Mouse (Mus musculus): Measurements from ENCODE around the gene Slc17a5. TPM values are rescaled to one million over a fixed set of nuclear protein-coding genes. Genes with fewer than 3 reads are reported as not detected.

Slc17a5 gene
- polyA plus RNA-seq, 1 experiment: 12.7 TPM

DNA sequence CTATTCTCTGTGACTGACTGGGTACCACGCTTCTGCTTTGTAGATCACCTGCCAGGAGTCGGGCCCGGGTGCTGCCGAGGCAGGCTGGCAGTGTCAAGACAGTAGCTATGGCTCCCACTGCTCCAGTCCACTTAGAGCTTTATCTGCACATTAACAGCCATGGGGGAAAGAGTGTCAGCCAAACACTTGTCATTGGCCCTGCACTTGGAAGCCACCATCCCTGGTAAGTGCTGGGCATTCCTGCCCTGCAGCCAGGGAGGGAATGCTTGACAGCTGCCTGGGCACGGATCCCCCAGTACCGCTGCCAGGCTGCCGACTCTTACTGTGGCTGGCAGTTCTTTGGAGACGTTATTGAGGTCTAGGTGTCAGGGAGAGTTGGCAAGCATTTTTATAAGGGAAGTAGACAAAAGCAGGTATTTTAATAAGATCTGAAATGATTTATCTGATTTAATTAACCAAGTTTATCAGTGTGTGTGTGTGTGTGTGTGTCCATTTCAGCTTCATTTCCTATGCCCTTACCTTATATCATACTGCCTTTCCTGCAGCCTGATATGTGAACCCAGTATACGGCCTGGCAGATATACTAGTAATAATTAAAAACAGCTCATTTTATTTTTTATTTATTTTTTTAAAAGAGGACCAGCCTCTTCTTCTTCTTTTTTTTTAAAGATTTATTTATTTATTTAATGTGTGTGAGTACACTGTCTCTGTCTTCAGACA is 50.5 kb downstream of the Slc17a5 start:
- Histone ChIP-seq H3K4me1 (ENCODE audit: control insufficient read depth, insufficient read depth, low read length) (0 out of 2 replicates have a peak, but pooled peaks cover 3% of the 10 kb centered on the region), H3K27ac (ENCODE audit: insufficient read depth, low read length) (no peak overlapping the region), H3K4me3 (ENCODE audit: insufficient read depth, low read length) (no peak overlapping the region)
- TF ChIP-seq POLR2A (IDR thresholded peaks at IDR 0.05; ENCODE audit: low read depth, low read length): no peak
- no peak for TF ChIP-seq CTCF (IDR thresholded peaks at IDR 0.05; ENCODE audit: borderline replicate concordance, insufficient read depth, low read length)

DNA sequence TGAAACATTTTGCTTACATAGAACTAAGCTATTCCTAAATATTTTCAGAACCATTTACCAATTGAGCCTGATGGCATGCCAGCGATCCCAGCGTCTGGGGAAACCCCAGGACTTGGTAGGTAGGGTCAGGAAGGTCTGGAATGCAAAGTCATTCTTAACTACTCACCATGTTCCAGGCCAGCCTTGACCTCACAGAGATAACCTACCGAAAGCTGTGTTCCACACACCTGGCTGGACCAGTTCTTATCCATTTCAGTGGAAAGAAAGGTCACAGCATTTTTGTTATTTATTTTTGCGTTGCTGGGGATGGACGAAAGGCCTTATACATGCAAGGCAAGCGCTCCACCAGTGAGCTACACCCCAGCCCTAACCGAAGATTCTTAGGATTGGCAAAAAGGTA is 53.2 kb downstream of the Slc17a5 start:
- Histone ChIP-seq H3K4me3 (ENCODE audit: insufficient read depth, low read length) (no peak overlapping the region), H3K4me1 (ENCODE audit: control insufficient read depth, insufficient read depth, low read length) (peaks cover 7% of the 10 kb centered on the region; the same call in 1 of the 2 replicates), H3K27ac (ENCODE audit: insufficient read depth, low read length) (no peak overlapping the region)
- TF ChIP-seq POLR2A (IDR thresholded peaks at IDR 0.05; ENCODE audit: low read depth, low read length) (no peak), CTCF (IDR thresholded peaks at IDR 0.05; ENCODE audit: borderline replicate concordance, insufficient read depth, low read length) (no peak)

GRCm38 (mm10) chr9:78533296-78533935 is 54.4 kb downstream of the Slc17a5 start:
- H3K4me1 ChIP-seq (ENCODE audit: control insufficient read depth, insufficient read depth, low read length): peaks cover 4% of the 10 kb centered on the region; the same call in 1 of the 2 replicates
- no peak overlapping the region for H3K4me3 ChIP-seq (ENCODE audit: insufficient read depth, low read length)
- H3K27ac ChIP-seq (ENCODE audit: insufficient read depth, low read length): no peak overlapping the region
- TF ChIP-seq POLR2A (IDR thresholded peaks at IDR 0.05; ENCODE audit: low read depth, low read length) (no peak), CTCF (IDR thresholded peaks at IDR 0.05; ENCODE audit: borderline replicate concordance, insufficient read depth, low read length) (no peak)

DNA sequence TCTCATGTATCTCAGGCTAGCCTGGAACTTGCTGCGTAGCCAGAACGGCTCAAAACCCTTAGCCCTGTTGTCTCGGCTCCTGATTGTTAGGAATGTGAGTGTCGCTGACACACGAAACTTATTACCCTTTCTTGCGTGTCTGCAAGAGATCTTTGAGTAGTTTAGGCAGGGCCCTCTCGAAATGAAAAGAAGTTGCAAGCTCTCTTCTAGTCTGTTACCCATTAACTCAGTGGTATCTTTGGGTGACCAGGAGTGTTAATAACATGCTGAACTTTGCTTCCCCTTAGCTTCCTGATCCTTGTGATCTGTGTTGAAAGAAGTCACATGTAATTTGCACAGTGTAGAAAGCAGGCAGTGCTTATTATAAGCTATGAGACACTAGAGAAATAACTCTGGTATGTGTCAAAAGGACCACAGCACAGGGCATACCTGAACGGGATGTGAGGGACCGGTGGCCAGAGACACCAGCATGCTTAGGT is 55.5 kb downstream of the Slc17a5 start:
- peaks cover 4% of the 10 kb centered on the region; the same call in 1 of the 2 replicates for H3K4me1 ChIP-seq (ENCODE audit: control insufficient read depth, insufficient read depth, low read length)
- TF ChIP-seq CTCF (IDR thresholded peaks at IDR 0.05; ENCODE audit: borderline replicate concordance, insufficient read depth, low read length) (no peak), POLR2A (IDR thresholded peaks at IDR 0.05; ENCODE audit: low read depth, low read length) (no peak)
- no peak overlapping the region for H3K4me3 ChIP-seq (ENCODE audit: insufficient read depth, low read length)
- no peak overlapping the region for H3K27ac ChIP-seq (ENCODE audit: insufficient read depth, low read length)

- Histone ChIP-seq H3K27ac (ENCODE audit: insufficient read depth, low read length) (0 out of 2 replicates have a peak overlapping the region, but pooled peaks have one; percentile 2), H3K4me1 (ENCODE audit: control insufficient read depth, insufficient read depth, low read length) (peaks cover 6% of the 10 kb centered on the region; the same call in 1 of the 2 replicates), H3K4me3 (ENCODE audit: insufficient read depth, low read length) (no peak overlapping the region)
- TF ChIP-seq CTCF (IDR thresholded peaks at IDR 0.05; ENCODE audit: borderline replicate concordance, insufficient read depth, low read length): no peak
- TF ChIP-seq POLR2A (IDR thresholded peaks at IDR 0.05; ENCODE audit: low read depth, low read length): no peak
Measured at GRCm38 (mm10) chr9:78531816-78532215, 56.0 kb downstream of the Slc17a5 start.

GRCm38 (mm10) chr9:78527767-78528381 is 60.0 kb downstream of the Slc17a5 start:
- Histone ChIP-seq H3K4me1 (ENCODE audit: control insufficient read depth, insufficient read depth, low read length) (peaks cover 13% of the 10 kb centered on the region), H3K27ac (ENCODE audit: insufficient read depth, low read length) (peak overlapping the region; percentile 84), H3K4me3 (ENCODE audit: insufficient read depth, low read length) (peak overlapping the region; percentile 25)
- TF ChIP-seq CTCF (IDR thresholded peaks at IDR 0.05; ENCODE audit: borderline replicate concordance, insufficient read depth, low read length) (peak; percentile 92), POLR2A (IDR thresholded peaks at IDR 0.05; ENCODE audit: low read depth, low read length) (peak; percentile 36; the same call in 1 of the 2 replicates)

- TF ChIP-seq POLR2A (IDR thresholded peaks at IDR 0.05; ENCODE audit: low read depth, low read length) (no peak), CTCF (IDR thresholded peaks at IDR 0.05; ENCODE audit: borderline replicate concordance, insufficient read depth, low read length) (peak; percentile 70)
- peak overlapping the region; percentile 25 for H3K4me3 ChIP-seq (ENCODE audit: insufficient read depth, low read length)
- peak overlapping the region; percentile 84 for H3K27ac ChIP-seq (ENCODE audit: insufficient read depth, low read length)
- peaks cover 13% of the 10 kb centered on the region for H3K4me1 ChIP-seq (ENCODE audit: control insufficient read depth, insufficient read depth, low read length)
Measured at GRCm38 (mm10) chr9:78527301-78527761, 60.5 kb downstream of the Slc17a5 start.

DNA sequence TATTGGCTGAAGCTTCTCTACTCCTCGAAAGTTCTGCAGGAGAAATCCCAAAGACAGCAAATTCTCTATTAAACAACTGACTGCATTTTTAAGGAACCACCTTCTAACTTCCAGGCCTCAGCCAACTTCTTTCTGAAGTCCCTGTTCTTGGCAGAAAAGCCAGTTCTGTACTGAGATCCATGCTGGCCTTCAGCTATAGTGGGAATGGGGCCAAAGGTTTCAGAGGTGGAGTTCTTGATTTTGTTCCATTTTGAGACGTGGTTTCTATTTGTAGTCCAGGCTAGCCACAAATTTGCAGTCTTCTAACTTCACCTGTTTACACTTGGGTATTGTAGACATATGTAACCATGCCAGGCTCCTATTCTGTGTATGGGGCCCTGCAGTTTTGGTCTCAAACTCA is 61.6 kb downstream of the Slc17a5 start:
- H3K4me1 ChIP-seq (ENCODE audit: control insufficient read depth, insufficient read depth, low read length): peaks cover 9% of the 10 kb centered on the region
- H3K4me3 ChIP-seq (ENCODE audit: insufficient read depth, low read length): no peak overlapping the region
- TF ChIP-seq POLR2A (IDR thresholded peaks at IDR 0.05; ENCODE audit: low read depth, low read length) (no peak), CTCF (IDR thresholded peaks at IDR 0.05; ENCODE audit: borderline replicate concordance, insufficient read depth, low read length) (no peak)
- no peak overlapping the region for H3K27ac ChIP-seq (ENCODE audit: insufficient read depth, low read length)

DNA sequence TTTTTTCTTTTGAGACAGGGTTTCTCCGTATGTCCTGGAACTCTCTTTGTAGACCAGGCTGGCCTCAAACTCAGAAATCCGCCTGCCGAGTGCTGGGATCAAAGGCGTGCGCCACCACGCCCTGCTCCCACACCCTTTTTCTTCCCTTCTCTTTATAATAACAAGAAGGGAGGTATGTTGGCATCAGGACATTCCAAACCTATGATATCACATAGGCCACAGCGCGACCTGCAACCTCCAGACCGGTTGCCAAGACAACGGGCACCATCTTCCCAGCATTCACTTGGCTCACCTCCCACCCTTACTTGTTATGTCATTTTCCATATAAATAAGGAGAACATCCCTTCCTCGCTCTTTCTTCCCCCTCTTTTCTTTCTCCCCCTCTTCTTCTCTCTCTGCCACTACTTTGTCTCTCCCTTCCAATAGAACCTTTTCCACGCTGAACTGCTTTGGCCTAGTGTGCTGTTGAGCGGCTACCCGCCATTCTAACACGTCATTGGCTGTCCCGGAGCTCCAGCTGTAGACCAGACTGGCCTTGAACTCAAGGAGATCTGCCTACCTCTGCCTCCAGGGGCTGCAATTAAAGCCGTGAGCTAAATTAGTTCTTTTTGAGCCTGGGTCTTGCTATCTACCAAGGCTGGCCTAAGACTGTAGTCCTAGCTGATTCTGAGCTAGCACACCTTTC is 62.2 kb downstream of the Slc17a5 start:
- H3K4me1 ChIP-seq (ENCODE audit: control insufficient read depth, insufficient read depth, low read length): peaks cover 9% of the 10 kb centered on the region
- TF ChIP-seq POLR2A (IDR thresholded peaks at IDR 0.05; ENCODE audit: low read depth, low read length) (no peak), CTCF (IDR thresholded peaks at IDR 0.05; ENCODE audit: borderline replicate concordance, insufficient read depth, low read length) (no peak)
- H3K4me3 ChIP-seq (ENCODE audit: insufficient read depth, low read length): no peak overlapping the region
- no peak overlapping the region for H3K27ac ChIP-seq (ENCODE audit: insufficient read depth, low read length)
